Comparison of ENCODE assay signal across 8 mouse cellular contexts in genomic region chr17:86337076-86337475, GRCm38 (mm10).
A peak's percentile ranks its signal among the peaks of the same experiment; 100 is the strongest.
DNase-seq lines count a peak whose midpoint lies in the region; ATAC-seq and TF ChIP-seq lines count a peak whose summit lies in the region.

No protein-coding gene starts in this region.

- intact Hi-C loops in left cerebral cortex, adult 2 months (cut with DNase I) = no loop called here

- peaks cover 14% of the 10 kb centered on the region for H3K4me1 ChIP-seq in kidney, embryonic 14.5 days (ENCODE audit: control insufficient read depth, insufficient read depth, low read length)

- H3K27ac ChIP-seq in kidney, embryonic 14.5 days (ENCODE audit: low read depth, low read length) = no peak overlapping the region; the same call in 1 of the 2 replicates
- no peak overlapping the region for H3K27ac ChIP-seq in left cerebral cortex, adult 2 months

- WGBS in kidney, embryonic 14.5 days = 63% methylated on average over 3 of the region's 3 CpGs

- H3K9ac ChIP-seq in kidney, embryonic 14.5 days (ENCODE audit: low read depth, low read length) = no peak overlapping the region

- peak; percentile 86 to 90 for DNase-seq in B cell, adult 2 months
- DNase-seq in adrenal gland, adult 8-10 months = peak; percentile 17
- no peak for DNase-seq in gastrocnemius, adult 18-20 months (ENCODE audit: low spot score)
- no peak for DNase-seq in left cerebral cortex, adult 2 months (ENCODE audit: extremely low spot score in 1 of 2, low spot score in 2 of 2)
- no peak for DNase-seq in layer of hippocampus, adult 8-10 months (ENCODE audit: low spot score in 2 of 2)
- no peak for DNase-seq in right cerebral cortex, postnatal 4 days

- TF ChIP-seq CTCF in left cerebral cortex, adult 2 months (IDR thresholded peaks at IDR 0.05) = no peak

- no peaks in the 10 kb centered on the region for H3K27me3 ChIP-seq in kidney, embryonic 14.5 days (ENCODE audit: control insufficient read depth, insufficient read depth, low read length)

- no peak overlapping the region for H3K4me2 ChIP-seq in kidney, embryonic 14.5 days (replicated peaks; ENCODE audit: low read depth, low read length)

- no peaks in the 10 kb centered on the region for H3K36me3 ChIP-seq in kidney, embryonic 14.5 days (ENCODE audit: control insufficient read depth, insufficient read depth, low read length)

- peak; percentile 28; the same call in 1 of the 2 replicates for ATAC-seq in kidney, embryonic 14.5 days (ENCODE audit: low FRiP score, low TSS enrichment)
- ATAC-seq in monocyte, adult 5-6 weeks (replicated peaks; ENCODE audit: insufficient number of reproducible peaks, low FRiP score, low TSS enrichment, poor library complexity, severe bottlenecking) = peak; percentile 96

- no peaks in the 10 kb centered on the region for H3K9me3 ChIP-seq in kidney, embryonic 14.5 days (ENCODE audit: control insufficient read depth, low read length)

- H3K4me3 ChIP-seq in kidney, embryonic 14.5 days (ENCODE audit: low read length) = no peak overlapping the region
- no peak overlapping the region for H3K4me3 ChIP-seq in left cerebral cortex, adult 2 months

Comparison
In these comparisons a context has a peak if more than half of its experiments do, and no peak if none do; other contexts are left out.
1. DNase-seq: peak in B cell, adult 2 months (2 of 2) and adrenal gland, adult 8-10 months (single experiment); none in gastrocnemius, adult 18-20 months (single experiment), left cerebral cortex, adult 2 months (0 of 2), layer of hippocampus, adult 8-10 months (0 of 2) and right cerebral cortex, postnatal 4 days (single experiment).